Mouse (Mus musculus): ENCODE results near the gene Fibcd1.

Fibcd1 gene

DNA sequence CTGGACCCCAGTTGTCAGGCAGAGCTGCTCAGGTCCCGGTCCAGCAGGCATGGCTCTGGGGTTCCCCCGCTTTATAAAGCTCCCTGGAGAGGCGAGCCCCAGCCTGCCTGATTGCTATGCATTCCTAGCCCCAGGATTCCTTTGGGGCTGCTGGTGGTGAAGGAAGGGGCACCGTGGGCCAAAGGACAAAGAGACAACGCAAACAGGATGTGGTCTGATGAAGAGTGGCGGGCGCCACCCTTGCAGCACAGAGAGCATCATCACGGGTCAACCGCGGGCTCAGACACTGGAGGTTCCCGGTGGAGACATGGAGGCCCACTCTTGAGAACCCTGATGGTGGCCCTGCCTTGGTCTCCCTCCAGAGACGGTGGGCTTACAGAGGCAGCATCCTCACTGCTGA, 35.4 kb downstream of the Fibcd1 start, which contains the start of gene Qrfp:
TSS of gene Qrfp (minus strand) at position 137 of the 400 bp plus-strand sequence.
- DNase-seq, result no peak

DNA sequence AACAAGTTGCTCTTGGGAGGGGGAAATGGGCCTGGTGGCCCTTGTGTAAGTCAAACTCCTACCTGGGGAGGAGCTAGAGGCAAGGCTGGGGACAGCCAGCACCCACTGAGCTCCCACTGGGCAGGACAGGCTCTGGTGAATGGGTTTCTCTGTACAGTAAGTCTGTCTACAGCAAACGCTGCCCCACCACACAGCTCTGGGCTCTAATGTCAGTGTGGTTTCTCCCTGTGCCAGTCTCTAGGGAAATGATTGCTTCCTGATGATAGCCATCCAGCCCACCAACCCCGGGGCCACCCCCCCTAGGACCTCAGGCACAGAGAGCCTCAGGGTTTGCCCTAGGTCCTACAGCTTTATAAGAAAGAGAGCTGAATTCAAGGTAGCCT, 36.5 kb downstream of the Fibcd1 start:
- no peak for DNase-seq

DNA sequence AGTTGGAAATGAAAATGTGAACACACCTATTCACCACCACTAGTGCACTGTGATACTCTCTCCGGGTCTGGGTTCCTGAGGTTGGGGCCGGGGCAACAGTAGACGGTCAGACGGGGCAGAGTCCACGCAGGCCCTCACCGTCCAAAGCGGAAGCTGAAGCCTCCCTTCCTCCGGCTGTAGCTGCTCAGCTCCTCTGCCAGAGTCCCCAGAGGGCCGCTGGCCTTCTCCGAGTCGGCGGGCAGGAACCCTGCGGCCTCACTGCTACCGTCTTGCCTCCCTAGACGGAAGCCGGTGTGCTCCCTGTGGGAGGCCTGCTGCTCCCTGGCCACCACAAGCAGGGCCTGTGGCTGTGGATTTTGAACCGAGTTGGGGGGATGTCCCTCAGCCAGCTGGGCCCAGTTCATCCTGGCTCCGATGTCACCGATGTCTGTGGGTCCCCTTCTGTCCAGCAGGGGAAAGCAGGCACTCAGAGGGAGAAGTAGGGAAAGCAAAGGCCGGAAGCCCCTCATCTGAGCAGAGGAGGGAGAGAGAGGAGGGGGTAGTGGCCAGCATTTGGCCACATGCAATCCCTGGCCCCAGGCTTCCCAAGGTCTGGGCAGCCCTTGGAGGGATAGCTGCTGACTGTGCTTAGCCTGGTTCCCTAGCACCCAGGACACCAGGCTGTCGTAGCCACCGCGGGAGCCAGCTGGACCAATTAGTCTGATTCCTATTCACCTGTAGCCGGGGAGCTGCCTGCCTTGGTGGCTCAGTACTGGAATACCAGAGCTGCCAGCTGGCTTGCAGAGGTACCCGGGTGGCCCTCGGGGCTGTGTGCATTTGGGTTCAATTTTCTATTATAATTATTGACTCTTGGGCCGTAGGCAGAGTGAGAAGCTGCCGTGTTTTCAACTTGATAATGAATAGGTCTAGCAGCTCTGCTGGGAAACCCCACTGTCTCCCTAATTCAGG, 37.1 kb downstream of the Fibcd1 start:
- no peak for DNase-seq

DNA sequence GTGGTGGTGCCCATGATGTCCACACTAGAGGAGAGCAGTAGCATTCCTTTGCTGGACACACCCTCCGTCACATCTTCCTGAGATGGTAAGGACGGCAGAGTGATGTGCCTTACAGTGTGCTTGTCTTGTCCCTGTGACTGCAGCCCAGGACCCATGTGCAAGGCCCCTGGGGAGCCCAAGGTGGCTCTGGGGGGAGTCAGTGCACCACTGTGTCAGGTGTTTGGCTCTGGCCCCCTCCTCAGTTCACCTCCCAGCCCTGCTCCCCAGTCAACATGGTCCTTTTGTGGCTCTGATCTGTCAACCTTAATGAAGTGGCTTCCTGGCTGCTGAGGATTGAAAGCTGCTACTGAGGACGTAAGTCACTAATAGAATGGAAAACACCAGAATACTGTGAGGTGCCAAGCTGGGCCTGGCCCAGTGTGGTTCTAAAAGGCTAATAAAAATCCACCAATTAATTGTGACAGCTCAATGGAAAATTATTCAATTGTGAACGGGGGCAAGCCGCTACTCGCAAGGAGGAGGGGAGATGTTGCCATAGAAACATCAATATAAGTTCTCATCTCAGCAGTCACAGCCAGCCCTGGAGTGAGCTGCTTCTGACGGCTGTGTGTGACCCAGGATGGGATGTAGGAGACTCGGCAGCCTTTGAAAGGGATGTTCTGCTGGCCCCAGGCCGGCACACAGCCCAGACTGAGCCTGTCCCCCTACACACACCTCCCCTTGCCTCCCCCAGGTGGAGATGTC, 39.0 kb downstream of the Fibcd1 start:
- DNase-seq, result no peak

DNA sequence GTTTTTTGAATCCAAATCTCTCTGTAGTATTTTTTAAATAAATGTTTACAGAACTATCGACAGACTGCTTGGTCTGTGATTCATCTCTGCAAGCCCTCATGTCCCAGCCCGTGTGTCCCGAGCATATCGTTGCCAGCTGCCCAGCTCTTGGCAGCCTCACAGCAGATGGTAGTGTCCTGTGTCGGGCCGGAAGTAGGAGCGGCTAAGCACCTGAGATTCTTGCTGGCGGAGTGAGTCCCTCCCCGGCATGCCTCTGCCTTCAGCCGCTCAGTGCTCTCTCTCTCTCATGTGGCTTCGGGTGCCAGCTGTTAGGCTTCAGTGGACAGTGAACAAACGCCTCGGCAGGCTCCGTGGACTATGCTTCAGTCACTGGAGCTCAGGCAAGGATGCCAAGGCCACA, 42.3 kb downstream of the Fibcd1 start:
- peak; percentile 63 to 69 for DNase-seq

DNA sequence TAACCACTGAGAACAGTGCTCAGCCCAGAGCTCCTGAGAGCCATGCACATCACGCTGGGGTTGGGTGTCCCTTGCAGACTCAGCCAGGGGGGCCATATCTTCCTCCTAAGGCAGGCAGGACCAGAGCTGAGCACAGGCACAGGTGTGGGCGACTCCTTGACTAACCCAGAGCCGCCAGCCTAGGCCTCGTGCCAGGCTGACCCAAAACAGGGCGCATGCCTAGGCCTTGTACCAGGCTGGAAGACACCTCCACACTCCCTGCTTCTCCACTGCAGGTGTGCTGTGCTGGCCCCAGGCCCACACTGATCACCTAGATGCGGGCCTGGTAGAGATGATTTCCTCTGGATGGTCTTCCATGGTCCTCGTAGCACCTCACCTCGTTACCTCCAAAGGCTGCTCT, 43.0 kb downstream of the Fibcd1 start:
- peak; percentile 42 to 65 for DNase-seq

DNA sequence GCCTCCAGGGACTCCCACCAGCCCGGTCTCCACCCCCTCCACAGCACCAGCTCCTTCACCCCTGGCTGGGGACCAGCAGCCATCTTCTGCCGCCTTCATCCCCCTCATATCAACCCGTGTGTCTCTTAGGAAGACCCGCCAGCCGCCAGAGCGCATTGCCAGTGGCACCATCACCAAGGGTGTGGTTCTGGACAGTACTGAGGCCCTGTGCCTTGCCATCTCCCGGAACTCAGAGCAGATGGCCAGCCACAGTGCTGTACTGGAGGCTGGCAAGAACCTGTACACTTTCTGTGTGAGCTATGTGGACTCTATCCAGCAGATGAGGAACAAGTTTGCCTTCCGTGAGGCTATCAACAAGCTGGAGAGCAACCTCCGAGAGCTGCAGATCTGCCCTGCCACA, 44.4 kb downstream of the Fibcd1 start:
- DNase-seq, result peak; percentile 75 to 77

DNA sequence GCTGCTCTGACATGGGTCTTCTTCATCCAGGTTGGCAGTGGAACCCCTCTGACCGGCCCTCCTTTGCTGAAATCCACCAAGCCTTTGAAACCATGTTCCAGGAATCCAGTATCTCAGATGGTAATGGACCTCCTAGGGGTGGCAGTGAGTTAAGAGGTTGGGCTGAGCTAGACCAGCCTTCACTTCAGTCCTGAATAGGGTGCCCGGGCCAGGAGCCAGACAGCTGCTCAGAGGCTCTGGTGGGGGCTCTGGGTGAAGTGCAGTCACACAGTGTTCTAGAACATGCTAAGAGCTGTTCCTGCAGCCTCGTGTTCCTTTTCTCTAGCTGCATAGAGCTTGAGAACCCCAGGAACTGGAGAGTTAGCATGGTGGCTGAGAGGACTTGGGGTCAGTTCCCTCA, 48.9 kb downstream of the Fibcd1 start:
- no peak for DNase-seq

DNA sequence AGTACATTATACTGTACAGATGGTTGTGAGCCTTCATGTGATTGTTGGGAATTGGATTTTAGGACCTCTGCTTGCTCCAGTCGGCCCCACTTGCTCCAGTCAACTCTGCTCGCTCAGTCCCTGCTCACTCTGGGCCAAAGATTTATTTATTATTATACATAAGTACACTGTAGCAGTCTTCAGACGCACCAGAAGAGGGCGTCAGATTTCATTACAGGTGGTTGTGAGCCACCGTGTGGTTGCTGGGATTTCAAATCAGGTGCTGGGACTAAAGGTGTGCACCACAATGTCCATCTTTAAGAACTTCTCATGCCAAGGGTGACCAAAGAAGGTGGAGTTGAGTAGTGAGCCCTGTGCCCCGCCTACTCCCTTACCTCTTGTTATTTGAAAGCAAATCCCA, 53.2 kb downstream of the Fibcd1 start:
- no peak for DNase-seq

DNA sequence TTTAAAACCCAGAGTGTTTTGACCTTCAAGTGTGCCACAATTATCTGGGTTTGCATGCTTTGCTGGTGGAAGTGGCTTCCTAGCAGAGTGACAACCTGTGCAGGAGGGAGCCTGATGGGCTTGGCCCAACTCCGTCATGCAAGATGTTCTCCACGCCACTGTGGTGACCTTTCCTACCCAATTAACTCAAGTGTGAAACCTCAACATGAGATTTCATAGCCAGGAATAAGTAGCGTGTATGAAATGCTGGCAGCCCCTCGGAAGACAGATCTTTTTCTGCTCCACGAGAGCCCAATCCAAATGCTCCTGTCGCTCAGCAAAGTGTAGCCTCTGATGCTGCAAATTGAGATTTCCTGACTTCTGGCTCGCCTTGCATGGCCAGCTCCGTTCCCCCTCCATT, 54.5 kb downstream of the Fibcd1 start:
- no peak for DNase-seq

DNA sequence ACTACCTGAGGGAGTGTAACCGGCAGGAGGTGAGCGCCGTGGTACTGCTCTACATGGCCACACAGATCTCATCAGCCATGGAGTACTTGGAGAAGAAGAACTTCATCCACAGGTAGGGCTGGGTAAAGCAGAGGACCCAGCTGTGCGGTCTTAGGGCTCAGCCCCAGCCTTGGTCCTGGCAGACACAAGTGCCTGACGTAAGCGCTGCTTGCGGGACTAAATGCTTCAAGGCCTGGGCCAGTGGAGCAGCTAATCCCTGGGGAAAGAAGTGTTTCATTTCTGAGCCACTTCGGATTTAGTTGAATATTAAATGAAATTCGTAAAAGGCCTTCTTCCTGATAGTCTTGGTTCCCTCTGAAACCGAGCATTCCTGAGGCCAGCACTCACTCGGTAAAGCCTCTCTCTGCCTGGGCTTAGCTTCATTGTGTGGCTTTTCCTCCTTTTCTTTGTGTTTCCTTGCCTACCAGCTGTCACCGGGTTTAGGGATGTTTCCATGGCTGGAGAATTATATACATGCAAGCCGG, 55.0 kb downstream of the Fibcd1 start:
- DNase-seq, result no peak

DNA sequence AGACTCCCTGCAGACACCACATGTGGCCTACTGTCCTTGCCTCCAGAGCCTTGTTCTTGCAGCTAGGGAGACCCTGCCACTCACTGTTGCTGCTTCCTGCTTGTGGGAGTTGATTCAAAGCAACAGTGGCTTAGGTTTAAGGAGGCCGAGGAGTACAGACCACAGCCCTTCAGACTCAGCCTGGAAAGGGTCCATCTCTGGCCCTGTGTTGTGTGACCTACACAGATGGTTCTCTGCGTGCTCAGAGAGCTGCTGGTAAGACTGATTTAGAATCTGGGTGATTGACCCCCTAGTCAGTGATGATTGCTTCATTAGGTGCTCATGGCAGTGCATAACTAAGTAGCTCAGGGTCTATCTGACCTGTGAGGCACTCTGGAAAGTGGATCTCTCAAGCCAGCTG, 56.6 kb downstream of the Fibcd1 start:
- peak in 1 of 2 experiments; percentile 17 for DNase-seq

DNA sequence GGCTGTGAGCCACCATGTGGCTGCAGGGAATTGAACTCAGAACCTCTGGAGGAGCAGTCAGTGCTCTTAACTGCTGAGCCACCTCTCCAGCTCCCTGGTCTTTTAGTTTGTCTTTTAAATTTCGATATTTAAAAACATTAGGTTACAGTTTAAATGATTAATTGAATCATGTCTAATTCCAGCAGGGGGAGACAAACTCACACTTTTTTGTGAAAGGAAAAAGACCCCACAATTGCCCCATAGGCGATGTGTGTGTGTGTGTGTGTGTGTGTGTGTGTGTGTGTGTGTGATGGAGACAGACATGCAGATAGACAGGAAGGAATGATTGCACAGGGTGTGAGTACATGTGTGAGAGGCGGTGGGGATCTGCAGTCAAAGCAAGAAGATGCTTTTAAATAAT, 57.6 kb downstream of the Fibcd1 start:
- DNase-seq, result peak in 1 of 2 experiments; percentile 6

DNA sequence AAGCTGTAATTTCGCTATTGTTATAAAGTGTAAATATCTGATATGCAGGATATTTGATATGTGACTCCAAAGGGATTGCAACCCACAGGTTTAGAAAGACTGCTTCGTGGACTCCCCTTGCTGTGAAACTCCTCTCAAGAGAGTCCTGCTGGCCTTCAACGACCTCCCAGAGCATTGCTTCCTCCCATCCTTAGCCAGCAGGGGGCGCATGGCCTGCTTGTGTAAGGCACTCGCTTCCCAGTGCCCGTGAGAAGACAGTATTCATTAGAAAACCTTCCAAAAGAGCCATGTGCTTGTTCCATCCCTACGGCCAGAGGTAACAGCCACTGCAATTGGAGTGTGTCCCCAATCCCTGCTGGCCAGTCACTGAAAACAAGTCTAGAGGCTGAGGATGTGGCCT, 58.8 kb downstream of the Fibcd1 start:
- peak; percentile 85 to 92 for DNase-seq

DNA sequence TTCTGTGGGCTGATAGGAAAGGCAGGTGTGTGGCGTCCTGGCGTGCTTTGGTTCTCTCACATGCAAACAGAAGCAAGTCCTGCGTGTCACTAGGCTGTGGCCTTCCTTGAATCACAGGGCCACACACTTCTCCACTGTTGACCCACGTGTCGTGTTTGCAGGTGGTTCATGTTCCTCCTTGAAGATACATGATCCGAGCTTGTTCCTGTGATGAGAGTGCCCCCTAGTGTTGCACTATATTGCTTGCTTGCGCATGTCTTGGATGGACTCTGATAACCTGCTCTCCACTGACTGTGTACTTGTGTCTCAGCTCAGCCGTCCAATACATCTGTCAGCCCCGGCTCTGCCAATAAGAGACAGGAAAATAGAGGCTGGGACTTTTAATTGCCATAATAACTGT, 60.7 kb downstream of the Fibcd1 start:
- peak; percentile 75 to 84 for DNase-seq

DNA sequence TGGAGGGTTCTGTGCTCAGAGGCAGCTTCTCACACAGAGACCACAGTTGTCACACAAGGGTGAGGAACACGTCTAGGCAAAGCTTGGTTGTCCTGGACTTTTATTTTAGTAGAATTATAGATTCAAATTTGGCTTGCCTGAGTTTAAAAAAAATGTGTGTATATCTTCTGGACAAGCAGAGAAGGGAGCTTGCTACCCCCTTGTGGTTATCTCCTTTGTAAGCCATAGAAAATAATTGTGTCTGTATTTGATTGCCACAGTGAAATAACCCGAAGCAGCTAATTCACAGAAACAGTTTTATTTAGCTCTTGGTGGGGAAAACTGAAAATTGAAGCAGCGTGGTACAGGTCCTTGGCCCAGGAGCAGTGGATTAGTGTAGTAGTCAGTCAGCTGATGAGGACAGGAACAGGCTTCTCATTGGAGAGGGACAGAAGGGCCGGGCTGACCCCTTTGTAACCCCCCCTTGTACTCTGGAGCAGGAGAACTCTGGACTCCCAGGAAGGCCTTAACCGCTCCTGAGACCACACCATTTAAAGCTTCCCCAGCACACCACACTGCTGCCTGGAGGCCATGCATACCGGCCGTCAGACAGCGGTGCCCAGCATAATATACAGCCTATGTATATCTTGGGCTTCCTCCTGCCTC, 62.7 kb downstream of the Fibcd1 start:
- DNase-seq, result no peak

DNA sequence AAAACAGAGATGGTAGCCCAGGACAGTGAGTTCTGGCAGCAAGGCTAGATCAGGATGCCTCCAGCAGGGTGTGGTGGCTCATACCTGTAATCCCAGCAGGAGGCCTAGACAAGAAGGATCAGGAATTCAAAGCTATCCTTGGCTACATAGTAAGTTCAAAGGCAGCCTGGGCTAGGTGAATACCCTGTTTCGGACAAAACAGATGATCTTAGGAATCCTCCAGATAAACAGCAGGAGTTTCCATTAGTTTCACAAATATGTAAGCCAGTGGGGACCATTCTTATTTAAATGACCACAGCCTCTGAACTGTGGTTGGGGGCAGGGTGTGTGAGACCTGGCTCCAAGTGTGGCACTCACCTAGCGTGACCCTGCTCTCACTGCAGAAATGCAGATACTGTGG, 66.5 kb downstream of the Fibcd1 start:
- no peak for DNase-seq

DNA sequence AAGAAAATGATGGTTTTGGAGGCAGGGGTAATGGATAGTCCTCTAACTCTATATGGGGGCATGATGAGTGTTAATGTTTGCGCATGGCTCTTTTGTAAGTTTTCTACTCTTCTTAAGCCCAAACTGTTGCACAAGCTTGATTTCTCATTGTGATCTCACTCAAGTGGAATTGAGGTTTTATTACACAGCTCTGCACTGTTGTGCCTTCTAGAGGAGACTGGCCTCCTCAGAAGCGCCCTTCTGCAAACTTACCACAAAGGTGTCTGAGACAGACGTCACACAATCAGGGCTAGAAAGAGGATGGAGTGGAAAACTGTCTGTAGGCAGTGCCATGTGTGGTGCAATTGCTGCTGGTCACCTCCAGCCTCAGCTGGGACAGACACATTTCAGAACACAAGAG, 69.3 kb downstream of the Fibcd1 start:
- no peak for DNase-seq

DNA sequence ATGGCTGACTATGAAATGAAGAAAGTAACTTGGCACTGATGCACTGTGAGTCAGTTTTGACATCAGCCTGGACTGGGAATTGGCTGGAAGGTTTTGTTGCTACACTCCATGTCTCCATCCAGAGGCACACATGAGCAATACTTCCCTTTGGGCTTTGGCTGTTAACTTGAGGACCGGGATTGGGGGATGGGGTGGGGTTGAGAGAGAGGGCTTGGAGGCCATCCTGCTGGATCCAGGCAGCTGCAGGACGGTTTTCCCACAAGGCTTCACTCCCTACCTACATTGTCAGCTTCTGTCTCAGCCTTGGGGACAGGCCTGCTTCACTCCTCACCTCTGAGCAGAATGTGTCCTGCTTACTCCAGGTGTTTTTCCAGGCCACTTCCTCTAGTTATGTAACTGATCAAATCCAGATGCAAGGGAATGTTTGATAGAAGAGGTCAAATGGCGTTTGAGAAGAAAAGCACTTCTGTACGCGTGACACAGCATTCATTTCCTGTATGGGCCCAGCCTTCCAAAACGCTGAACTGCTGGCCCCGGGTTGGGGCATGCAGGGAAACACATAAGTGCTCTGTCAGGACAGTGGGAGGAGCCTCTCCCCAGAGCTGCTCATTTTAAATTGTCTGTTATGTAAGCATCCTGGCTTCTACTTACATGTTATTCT, 74.9 kb downstream of the Fibcd1 start:
- DNase-seq, result no peak

DNA sequence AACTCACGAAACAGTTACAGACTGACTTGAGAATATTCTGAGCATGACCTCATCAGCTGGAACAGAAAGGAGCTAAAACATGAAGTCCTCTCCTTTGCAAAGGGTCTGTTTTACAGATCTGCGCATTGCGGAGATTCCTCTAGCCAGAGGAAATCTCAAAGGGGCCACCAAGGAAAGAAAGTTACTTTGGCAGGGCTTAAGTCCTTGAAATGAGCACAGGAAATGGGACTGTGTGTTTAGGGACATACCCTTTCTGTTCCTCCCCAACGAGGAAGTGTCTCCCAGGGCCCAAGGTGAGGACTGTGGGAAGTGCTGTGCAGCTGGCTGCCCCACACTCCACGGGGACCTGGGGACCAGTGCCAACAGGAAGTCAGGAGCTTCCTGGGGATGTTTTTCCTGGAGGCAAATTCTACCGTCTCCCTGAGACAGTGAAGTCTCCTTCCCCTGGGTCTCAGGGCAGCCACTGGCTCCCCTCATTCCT, 76.1 kb downstream of the Fibcd1 start:
- peak in 1 of 2 experiments; percentile 30 for DNase-seq

DNA sequence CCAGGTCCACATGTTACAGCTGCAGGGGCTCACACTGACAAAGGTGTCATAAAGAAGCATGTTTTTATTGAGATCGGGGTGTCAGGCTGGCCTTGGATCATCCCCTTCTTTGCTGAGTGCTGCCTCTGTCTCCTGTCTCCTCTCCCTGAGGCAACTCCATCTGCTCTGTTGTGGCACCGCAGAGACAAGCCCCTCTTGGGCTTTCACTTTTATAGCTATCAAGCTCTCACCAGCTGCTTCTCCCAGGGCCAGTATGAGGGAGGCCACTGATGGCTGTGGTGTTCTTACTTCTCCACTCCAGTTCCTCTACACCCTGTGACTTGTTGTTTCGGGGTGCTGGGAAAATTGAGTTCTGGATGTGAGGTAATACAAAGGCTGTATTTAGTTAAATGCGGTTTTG, 76.7 kb downstream of the Fibcd1 start:
- no peak for DNase-seq

DNA sequence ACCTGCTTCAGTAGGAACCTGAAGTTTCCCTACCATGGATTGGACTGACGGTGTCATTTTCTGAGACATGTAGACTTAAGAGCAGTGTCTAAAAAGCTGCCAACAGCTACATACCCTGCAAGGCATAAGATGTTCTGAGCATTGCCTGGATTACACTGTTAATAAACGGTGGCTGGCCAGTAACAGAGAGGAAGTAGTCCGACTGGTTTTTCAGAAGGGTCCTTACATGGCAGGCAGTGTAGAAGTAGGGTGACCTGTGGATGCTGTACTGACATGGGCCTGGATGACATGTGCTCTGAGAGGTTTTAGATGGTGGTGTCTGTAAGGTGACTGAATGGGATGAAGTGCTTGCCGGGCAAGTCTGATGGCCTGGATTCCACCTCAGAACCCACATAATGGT, 78.0 kb downstream of the Fibcd1 start:
- DNase-seq, result no peak

DNA sequence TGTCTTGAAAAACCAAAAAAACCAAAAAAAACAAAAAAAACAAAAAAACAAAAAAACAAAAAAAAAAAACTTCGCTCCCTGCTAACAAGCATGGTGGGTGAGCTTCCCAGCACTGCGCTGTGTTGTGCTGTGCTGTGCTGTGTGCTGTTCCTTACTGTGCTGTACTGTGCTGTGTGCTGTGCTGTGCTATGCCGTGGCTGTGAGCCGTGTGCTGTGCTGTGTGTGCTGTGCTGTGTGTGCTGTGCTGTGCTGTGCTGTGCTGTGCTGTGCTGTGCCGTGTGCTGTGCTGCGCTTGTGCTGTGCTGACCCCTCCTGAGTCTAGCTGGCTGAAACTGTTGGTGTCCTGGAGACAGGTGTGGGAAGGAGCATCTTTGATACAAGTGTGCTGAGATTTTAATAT, 78.7 kb downstream of the Fibcd1 start:
- no peak for DNase-seq
